Mouse (Mus musculus): ENCODE results near the gene Olfr5. TPM values are rescaled to one million over a fixed set of nuclear protein-coding genes. Genes with fewer than 3 reads are reported as not detected.
"Not testable (repeated sequence)": the region's sequence is repeated elsewhere in the genome, so short reads cannot be mapped to it uniquely, and the experiment has no call there.

Olfr5 gene
- polyA plus RNA-seq (2014; fragmentation: Nextera tagmentation; extraction: Ambion mirVana), result not detected in 2 replicates

DNA sequence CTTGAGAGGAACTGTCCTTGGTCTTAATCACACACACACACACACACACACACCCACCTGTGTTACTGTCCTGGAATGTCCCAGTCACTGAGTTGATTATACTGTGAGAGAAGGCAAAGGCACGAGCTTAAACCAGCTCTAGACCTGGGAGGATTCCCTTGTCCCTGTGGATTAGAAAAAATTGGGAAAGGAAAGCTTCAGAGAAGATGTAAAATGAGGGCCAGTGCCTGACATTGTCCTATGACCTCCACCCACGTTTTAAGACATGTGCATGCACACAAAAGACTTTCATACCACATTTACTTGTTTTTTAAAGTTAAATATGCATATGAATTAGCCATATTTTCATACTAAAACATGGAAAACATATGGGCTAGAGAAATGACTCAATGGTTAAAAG lies at the start of gene Olfr5:
Gene Olfr5 (minus strand): TSS at position 101 of the 400 bp plus-strand sequence.
- Histone ChIP-seq H3K9ac (replicated peaks; ENCODE audit: low read depth, low read length) (no peak within 1 kb of the TSS), H3K27me3 (ENCODE audit: control insufficient read depth, insufficient read depth, low read length) (no peaks in the 10 kb centered on the region), H3K4me2 (replicated peaks; ENCODE audit: low read depth, low read length) (no peak within 1 kb of the TSS), H3K27ac (ENCODE audit: low read length) (no peak within 1 kb of the TSS), H3K36me3 (ENCODE audit: control insufficient read depth, insufficient read depth, low read length) (no peaks in the 10 kb centered on the region), H3K4me3 (ENCODE audit: low read depth, low read length) (no peak within 1 kb of the TSS), H3K9me3 (ENCODE audit: control insufficient read depth, low read depth, low read length) (no peaks in the 10 kb centered on the region), H3K4me1 (ENCODE audit: control insufficient read depth, insufficient read depth, low read length) (no peaks in the 10 kb centered on the region)
- WGBS, result 15% methylated on average over 2 of the region's 2 CpGs
- ATAC-seq (ENCODE audit: insufficient number of reproducible peaks, insufficient read depth, low FRiP score, low read depth), result no peak

GRCm38 (mm10) chr7:6526141-6526540 lies 39.4 kb upstream of the Olfr5 start:
- H3K27me3 ChIP-seq (ENCODE audit: control insufficient read depth, insufficient read depth, low read length), result no peaks in the 10 kb centered on the region
- H3K27ac ChIP-seq (ENCODE audit: low read length), result no peak overlapping the region
- no peaks in the 10 kb centered on the region for H3K4me1 ChIP-seq (ENCODE audit: control insufficient read depth, insufficient read depth, low read length)
- H3K4me3 ChIP-seq (ENCODE audit: low read depth, low read length), result no peak overlapping the region
- H3K9ac ChIP-seq (replicated peaks; ENCODE audit: low read depth, low read length), result no peak overlapping the region
- ATAC-seq (ENCODE audit: insufficient number of reproducible peaks, insufficient read depth, low FRiP score, low read depth), result no peak
- H3K36me3 ChIP-seq (ENCODE audit: control insufficient read depth, insufficient read depth, low read length), result no peaks in the 10 kb centered on the region
- H3K9me3 ChIP-seq (ENCODE audit: control insufficient read depth, low read depth, low read length), result no peaks in the 10 kb centered on the region
- H3K4me2 ChIP-seq (replicated peaks; ENCODE audit: low read depth, low read length), result no peak overlapping the region
- WGBS, result 63% methylated on average over 5 of the region's 5 CpGs

- H3K4me3 ChIP-seq (ENCODE audit: low read depth, low read length), result no peak overlapping the region
- H3K36me3 ChIP-seq (ENCODE audit: control insufficient read depth, insufficient read depth, low read length), result no peaks in the 10 kb centered on the region
Observed at GRCm38 (mm10) chr7:6525001-6525400, 38.3 kb upstream of the Olfr5 start.

GRCm38 (mm10) chr7:6522850-6523249 lies 36.1 kb upstream of the Olfr5 start, which contains the start of gene Olfr1349:
Gene Olfr1349, minus strand, starts transcription at chr7:6522950.
- 77% methylated on average over 5 of the region's 5 CpGs for WGBS
- no peak within 1 kb of the TSS for H3K27ac ChIP-seq (ENCODE audit: low read length)
- H3K9me3 ChIP-seq (ENCODE audit: control insufficient read depth, low read depth, low read length), result no peaks in the 10 kb centered on the region
- no peaks in the 10 kb centered on the region for H3K36me3 ChIP-seq (ENCODE audit: control insufficient read depth, insufficient read depth, low read length)
- ATAC-seq (ENCODE audit: insufficient number of reproducible peaks, insufficient read depth, low FRiP score, low read depth), result no peak
- no peak within 1 kb of the TSS for H3K4me2 ChIP-seq (replicated peaks; ENCODE audit: low read depth, low read length)
- no peaks in the 10 kb centered on the region for H3K27me3 ChIP-seq (ENCODE audit: control insufficient read depth, insufficient read depth, low read length)
- H3K4me1 ChIP-seq (ENCODE audit: control insufficient read depth, insufficient read depth, low read length), result no peaks in the 10 kb centered on the region
- H3K4me3 ChIP-seq (ENCODE audit: low read depth, low read length), result no peak within 1 kb of the TSS
- H3K9ac ChIP-seq (replicated peaks; ENCODE audit: low read depth, low read length), result no peak within 1 kb of the TSS

More at GRCm38 (mm10) chr7:6525001-6525400, 38.3 kb upstream of the Olfr5 start:
- Histone ChIP-seq H3K27ac (ENCODE audit: low read length) (no peak overlapping the region), H3K27me3 (ENCODE audit: control insufficient read depth, insufficient read depth, low read length) (no peaks in the 10 kb centered on the region), H3K9ac (replicated peaks; ENCODE audit: low read depth, low read length) (no peak overlapping the region), H3K4me1 (ENCODE audit: control insufficient read depth, insufficient read depth, low read length) (no peaks in the 10 kb centered on the region), H3K9me3 (ENCODE audit: control insufficient read depth, low read depth, low read length) (no peaks in the 10 kb centered on the region), H3K4me2 (replicated peaks; ENCODE audit: low read depth, low read length) (no peak overlapping the region)
- WGBS, result 69% methylated on average over 3 of the region's 3 CpGs
- ATAC-seq (ENCODE audit: insufficient number of reproducible peaks, insufficient read depth, low FRiP score, low read depth), result no peak

DNA sequence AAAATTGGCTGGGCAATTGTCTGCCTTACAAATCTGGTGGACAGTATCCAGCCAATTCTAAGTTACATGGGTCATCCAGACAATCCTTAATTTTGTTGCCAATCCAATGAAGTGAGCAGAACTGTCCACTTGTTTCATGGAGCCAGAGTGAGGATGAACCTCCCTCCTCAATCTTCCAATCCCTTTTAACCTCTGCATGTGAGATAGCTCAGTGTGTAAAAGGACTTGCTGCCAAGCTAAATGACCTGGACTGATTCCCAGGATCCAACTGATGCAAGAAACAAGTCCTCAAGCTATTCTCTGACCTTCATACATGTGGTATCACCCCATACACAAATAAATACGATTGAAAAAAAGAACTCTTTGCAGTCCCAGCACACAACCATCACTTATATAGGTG lies 34.9 kb upstream of the Olfr5 start:
- 39% methylated on average over 1 of the region's 1 CpGs for WGBS
- H3K36me3 ChIP-seq (ENCODE audit: control insufficient read depth, insufficient read depth, low read length), result no peaks in the 10 kb centered on the region
- no peak overlapping the region for H3K4me2 ChIP-seq (replicated peaks; ENCODE audit: low read depth, low read length)
- no peaks in the 10 kb centered on the region for H3K4me1 ChIP-seq (ENCODE audit: control insufficient read depth, insufficient read depth, low read length)
- H3K27ac ChIP-seq (ENCODE audit: low read length), result no peak overlapping the region
- H3K9me3 ChIP-seq (ENCODE audit: control insufficient read depth, low read depth, low read length), result no peaks in the 10 kb centered on the region
- ATAC-seq (ENCODE audit: insufficient number of reproducible peaks, insufficient read depth, low FRiP score, low read depth), result no peak
- no peak overlapping the region for H3K4me3 ChIP-seq (ENCODE audit: low read depth, low read length)
- H3K9ac ChIP-seq (replicated peaks; ENCODE audit: low read depth, low read length), result no peak overlapping the region
- no peaks in the 10 kb centered on the region for H3K27me3 ChIP-seq (ENCODE audit: control insufficient read depth, insufficient read depth, low read length)

DNA sequence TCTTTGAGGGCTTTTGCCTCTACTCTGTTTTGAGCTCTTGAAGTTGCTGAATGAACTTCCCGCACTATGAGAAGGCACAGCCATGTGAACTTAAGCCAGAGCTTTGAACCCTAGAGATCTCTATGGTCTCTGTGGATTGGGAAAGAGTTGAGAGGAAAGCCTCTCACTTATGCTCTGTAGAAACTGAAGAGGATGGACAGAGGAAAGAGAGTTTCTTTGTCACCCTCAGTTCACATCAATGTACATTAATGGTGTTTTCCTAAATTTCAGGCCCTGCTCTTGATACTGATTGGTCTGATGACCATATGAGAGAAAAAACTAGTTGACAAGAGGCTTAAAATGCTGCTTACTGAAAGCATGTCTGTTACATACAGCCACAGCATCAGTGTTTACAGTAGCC lies 21.9 kb upstream of the Olfr5 start, which contains the start of gene Olfr1348:
Gene Olfr1348 (minus strand): TSS at position 101 of the 400 bp plus-strand sequence.
- no peak within 1 kb of the TSS for H3K4me3 ChIP-seq (ENCODE audit: low read depth, low read length)
- H3K36me3 ChIP-seq (ENCODE audit: control insufficient read depth, insufficient read depth, low read length), result no peaks in the 10 kb centered on the region
- no peak for ATAC-seq (ENCODE audit: insufficient number of reproducible peaks, insufficient read depth, low FRiP score, low read depth)
- H3K9me3 ChIP-seq (ENCODE audit: control insufficient read depth, low read depth, low read length), result no peaks in the 10 kb centered on the region
- H3K4me2 ChIP-seq (replicated peaks; ENCODE audit: low read depth, low read length), result no peak within 1 kb of the TSS
- no peaks in the 10 kb centered on the region for H3K27me3 ChIP-seq (ENCODE audit: control insufficient read depth, insufficient read depth, low read length)
- 92% methylated on average over 1 of the region's 1 CpGs for WGBS
- H3K4me1 ChIP-seq (ENCODE audit: control insufficient read depth, insufficient read depth, low read length), result no peaks in the 10 kb centered on the region
- H3K9ac ChIP-seq (replicated peaks; ENCODE audit: low read depth, low read length), result no peak within 1 kb of the TSS
- no peak within 1 kb of the TSS for H3K27ac ChIP-seq (ENCODE audit: low read length)

DNA sequence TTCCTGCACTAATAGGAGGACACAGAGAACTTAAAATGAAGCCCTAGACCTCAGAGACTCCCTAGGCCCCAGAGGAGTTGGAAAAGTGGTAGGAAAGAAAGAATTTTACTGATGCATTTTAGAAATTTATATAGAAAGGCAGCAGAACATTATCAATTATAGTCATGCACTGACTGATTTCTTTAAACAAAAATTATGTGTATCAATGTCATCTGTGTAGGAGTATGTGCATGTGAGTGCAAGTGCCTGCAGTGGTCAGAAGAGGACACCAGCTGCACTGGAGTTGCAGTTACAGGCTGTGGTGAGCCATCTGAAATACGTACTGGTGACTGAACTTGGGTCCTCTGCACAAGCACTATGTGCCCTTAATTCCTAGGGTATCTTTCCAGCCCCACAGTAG lies 12.9 kb upstream of the Olfr5 start, which contains the start of gene Olfr1347:
Gene Olfr1347 (minus strand): TSS at position 101 of the 400 bp plus-strand sequence.
- no peak for ATAC-seq (ENCODE audit: insufficient number of reproducible peaks, insufficient read depth, low FRiP score, low read depth)
- WGBS, result 45% methylated on average over 1 of the region's 1 CpGs
- no peak within 1 kb of the TSS for H3K4me3 ChIP-seq (ENCODE audit: low read depth, low read length)

DNA sequence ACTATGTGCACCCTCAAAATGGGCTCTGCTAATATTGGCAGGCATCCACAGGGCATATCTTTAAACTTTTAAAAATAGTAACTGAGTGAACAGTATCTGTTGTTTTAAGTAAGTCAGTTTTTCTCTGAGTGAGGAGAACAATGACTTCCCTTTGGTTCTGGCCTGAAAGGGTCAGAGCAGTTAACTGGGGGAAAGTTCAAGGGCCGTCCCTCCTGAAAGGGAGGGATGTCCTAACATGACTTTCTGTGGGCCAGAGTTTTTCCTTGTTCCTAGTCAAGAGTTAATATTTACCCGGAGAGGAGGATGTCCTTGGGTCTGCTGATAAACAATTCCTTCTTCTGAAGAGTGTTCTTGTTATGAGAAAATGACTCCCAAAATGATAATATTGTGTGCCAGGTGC lies 9.1 kb downstream of the Olfr5 start:
- not testable (repeated sequence) for H3K36me3 ChIP-seq (ENCODE audit: control insufficient read depth, insufficient read depth, low read length); H3K4me3 ChIP-seq (ENCODE audit: low read depth, low read length); ATAC-seq (ENCODE audit: insufficient number of reproducible peaks, insufficient read depth, low FRiP score, low read depth); H3K9ac ChIP-seq (replicated peaks; ENCODE audit: low read depth, low read length); H3K4me1 ChIP-seq (ENCODE audit: control insufficient read depth, insufficient read depth, low read length); H3K4me2 ChIP-seq (replicated peaks; ENCODE audit: low read depth, low read length); H3K27ac ChIP-seq (ENCODE audit: low read length); H3K27me3 ChIP-seq (ENCODE audit: control insufficient read depth, insufficient read depth, low read length); H3K9me3 ChIP-seq (ENCODE audit: control insufficient read depth, low read depth, low read length)
- 65% methylated on average over 2 of the region's 2 CpGs for WGBS

More for the DNA sequence above, 12.9 kb upstream of the Olfr5 start, which contains the start of gene Olfr1347:
- no peaks in the 10 kb centered on the region for H3K27me3 ChIP-seq (ENCODE audit: control insufficient read depth, insufficient read depth, low read length)
- no peaks in the 10 kb centered on the region for H3K4me1 ChIP-seq (ENCODE audit: control insufficient read depth, insufficient read depth, low read length)
- H3K36me3 ChIP-seq (ENCODE audit: control insufficient read depth, insufficient read depth, low read length), result no peaks in the 10 kb centered on the region
- H3K9ac ChIP-seq (replicated peaks; ENCODE audit: low read depth, low read length), result no peak within 1 kb of the TSS
- no peaks in the 10 kb centered on the region for H3K9me3 ChIP-seq (ENCODE audit: control insufficient read depth, low read depth, low read length)
- no peak within 1 kb of the TSS for H3K4me2 ChIP-seq (replicated peaks; ENCODE audit: low read depth, low read length)
- no peak within 1 kb of the TSS for H3K27ac ChIP-seq (ENCODE audit: low read length)

GRCm38 (mm10) chr7:6466951-6467350 lies 19.8 kb downstream of the Olfr5 start, which contains the start of gene Olfr1346:
Gene Olfr1346, plus strand, starts transcription at chr7:6467101.
- no peak within 1 kb of the TSS for H3K9ac ChIP-seq (replicated peaks; ENCODE audit: low read depth, low read length)
- no peak within 1 kb of the TSS for H3K4me3 ChIP-seq (ENCODE audit: low read depth, low read length)
- no peaks in the 10 kb centered on the region for H3K4me1 ChIP-seq (ENCODE audit: control insufficient read depth, insufficient read depth, low read length)
- no peak for ATAC-seq (ENCODE audit: insufficient number of reproducible peaks, insufficient read depth, low FRiP score, low read depth)
- H3K4me2 ChIP-seq (replicated peaks; ENCODE audit: low read depth, low read length), result no peak within 1 kb of the TSS
- H3K36me3 ChIP-seq (ENCODE audit: control insufficient read depth, insufficient read depth, low read length), result no peaks in the 10 kb centered on the region
- no peak within 1 kb of the TSS for H3K27ac ChIP-seq (ENCODE audit: low read length)
- no peaks in the 10 kb centered on the region for H3K9me3 ChIP-seq (ENCODE audit: control insufficient read depth, low read depth, low read length)
- no peaks in the 10 kb centered on the region for H3K27me3 ChIP-seq (ENCODE audit: control insufficient read depth, insufficient read depth, low read length)

Measured in stomach, embryonic 14.5 days (tissue).